ENCODE assay signal across 10 mouse cellular contexts in the genomic region with DNA sequence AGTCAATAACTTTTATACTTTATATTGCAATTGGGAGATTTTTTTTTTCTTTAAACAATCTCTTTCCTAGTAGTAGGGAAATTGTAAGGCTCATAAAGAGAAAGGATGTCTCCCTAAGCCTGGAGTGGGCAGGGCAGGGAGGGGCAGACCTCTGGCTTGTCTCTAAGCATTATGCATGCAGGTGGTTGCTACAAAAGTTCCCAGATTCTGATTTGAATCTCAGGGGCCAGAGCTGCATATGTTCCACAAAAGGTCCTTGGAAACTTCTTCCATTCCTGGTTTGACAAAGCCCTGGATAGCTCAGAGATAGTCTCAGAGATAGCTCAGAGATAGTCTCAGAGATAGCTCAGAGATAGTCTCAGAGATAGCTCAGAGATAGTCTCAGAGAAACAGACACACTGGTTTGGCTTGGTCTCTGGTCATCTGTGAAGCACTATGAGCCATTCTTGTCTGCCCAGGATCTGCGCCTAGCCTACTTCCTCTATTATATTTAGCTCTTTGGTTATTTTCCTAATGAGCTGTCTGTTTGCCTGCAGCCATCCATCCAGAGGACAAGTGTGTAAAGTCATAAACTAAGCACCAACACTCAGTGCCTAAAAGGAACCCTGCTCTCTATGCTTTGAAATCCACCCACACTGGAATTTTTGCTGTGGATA.
"Had no signal": no experiment of that assay in that cellular context is flagged by ENCODE, and none has a peak within 500 bp of the region (broad histone marks: within the 10 kb centered on the region; RNA-seq: fewer than 3 reads in every experiment).

No protein-coding gene starts in this region.

- H3K27ac ChIP-seq: limb, embryonic 13.5 days; liver, embryonic 14.5 days; midbrain, embryonic 12.5 days had no signal

- H3K4me1 ChIP-seq: limb, embryonic 13.5 days; midbrain, embryonic 12.5 days had no signal

- H3K9ac ChIP-seq: limb, embryonic 13.5 days; liver, embryonic 14.5 days; midbrain, embryonic 12.5 days had no signal

- H3K27me3 ChIP-seq: limb, embryonic 13.5 days; midbrain, embryonic 12.5 days had no signal

- DNase-seq: kidney, postnatal 25 days; lung, adult 2 months; lung, postnatal 4 days; right cerebral cortex, postnatal 14 days; thymus, postnatal 36 days had no signal

- H3K4me2 ChIP-seq: limb, embryonic 13.5 days; midbrain, embryonic 12.5 days had no signal

- H3K9me3 ChIP-seq: limb, embryonic 13.5 days; midbrain, embryonic 12.5 days had no signal

- H3K36me3 ChIP-seq: limb, embryonic 13.5 days; midbrain, embryonic 12.5 days had no signal

- ATAC-seq: lung, postnatal 0 days; midbrain, embryonic 16.5 days had no signal

- H3K4me3 ChIP-seq: limb, embryonic 13.5 days; midbrain, embryonic 12.5 days had no signal
